Mouse (Mus musculus) right cerebral cortex, postnatal 36 days (tissue): ENCODE measurements at regions not wholly inside any gene's neighbourhood (a gene's known extent, or its start where the extent isn't known, plus 50 kb on each side); places are given as distances from the start of the nearest gene placed in this dataset.
A peak's percentile ranks its signal among the peaks of the same experiment; 100 is the strongest.

Experiments used
- DNase-seq, 2 experiments: peaks; one replicate each; pipeline ENCODE4 v3.0.0; 2022; ENCODE audit warnings: low spot score in 2 of 2, mixed read lengths in 1 of 2

DNA sequence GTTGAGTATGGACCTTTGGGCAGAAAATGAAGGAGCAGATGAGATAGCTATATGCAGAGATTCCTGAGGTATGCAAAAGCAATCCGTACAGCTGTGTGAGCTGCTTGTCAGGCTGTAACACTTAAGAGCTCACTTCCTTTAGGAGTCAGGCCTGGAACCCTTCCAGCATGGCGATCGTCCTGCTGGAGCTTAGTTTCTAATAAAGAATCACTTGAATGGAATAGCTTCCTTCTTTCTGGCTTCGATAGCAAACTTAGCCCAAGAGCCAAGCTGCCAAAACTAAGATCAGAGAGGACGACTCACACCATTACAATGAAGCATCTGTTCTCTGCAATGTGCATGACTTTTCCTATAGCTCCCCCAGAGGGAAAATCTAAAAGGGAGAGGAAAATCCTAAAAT, 253.4 kb upstream of the Amot start:
- DNase-seq: peak in 1 of 2 experiments; percentile 1

DNA sequence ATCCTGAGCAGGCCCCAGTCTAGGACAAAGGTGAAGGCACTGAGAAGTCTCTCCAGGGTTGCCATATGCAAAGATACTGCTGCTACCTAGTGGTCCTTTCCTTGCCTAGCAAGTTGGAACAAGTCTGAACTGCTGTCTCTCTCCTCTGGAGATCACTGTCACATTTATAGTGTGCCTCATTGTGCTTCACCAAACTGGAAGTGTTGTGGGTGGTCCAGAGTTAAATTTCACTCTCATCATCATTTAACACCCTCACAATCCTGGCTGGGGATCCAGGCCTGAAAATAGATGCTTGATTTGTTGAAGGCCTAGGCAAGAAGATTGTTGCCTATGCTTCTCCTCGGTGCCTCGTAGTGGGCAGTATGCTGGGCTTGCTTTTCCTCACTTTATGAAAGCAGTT, 248.4 kb upstream of the Amot start:
- DNase-seq: peak in 1 of 2 experiments; percentile 20
